Mouse (Mus musculus) neural tube, embryonic 15.5 days (tissue): ENCODE results near the gene Mrpl16. TPM values are rescaled to one million over a fixed set of nuclear protein-coding genes. Genes with fewer than 3 reads are reported as not detected.
A peak's percentile ranks its signal among the peaks of the same experiment; 100 is the strongest.

Experiments
- ATAC-seq: fragments of 200-750 bp; cut with Nextera tagmentation; 2 replicates; pipeline ENCODE4 v1.8.0; 2017; ENCODE audit warnings: mild to moderate bottlenecking, moderate TSS enrichment, moderate library complexity; ENCODE audit not compliant: low FRiP score
- H3K27ac ChIP-seq: fragments of 300-500 bp; sonication (generic); replicated peaks from 2 replicates; pipeline ENCODE4 v1.5.1; 2015; ENCODE audit warnings: mild to moderate bottlenecking, inconsistent platforms
- H3K27me3 ChIP-seq: fragments of 300-500 bp; sonication (generic); replicated peaks from 2 replicates; pipeline ENCODE4 v1.6.1; 2015; ENCODE audit warnings: inconsistent platforms
- H3K36me3 ChIP-seq: fragments of 300-500 bp; sonication (generic); 2 replicates; pipeline ENCODE4 v1.6.1; 2015; ENCODE audit warnings: inconsistent platforms
- H3K4me1 ChIP-seq: fragments of 300-500 bp; sonication (generic); 2 replicates; pipeline ENCODE4 v1.6.1; 2015; ENCODE audit warnings: inconsistent platforms
- H3K4me2 ChIP-seq: fragments of 300-500 bp; sonication (generic); 2 replicates; pipeline ENCODE4 v1.6.1; 2015; ENCODE audit warnings: inconsistent platforms, mild to moderate bottlenecking, moderate library complexity
- H3K4me3 ChIP-seq: fragments of 300-500 bp; sonication (generic); replicated peaks from 2 replicates; pipeline ENCODE4 v1.5.1; 2015; ENCODE audit warnings: mild to moderate bottlenecking, inconsistent platforms
- H3K9ac ChIP-seq: fragments of 300-500 bp; sonication (generic); replicated peaks from 2 replicates; pipeline ENCODE4 v1.6.1; 2015; ENCODE audit warnings: mild to moderate bottlenecking, inconsistent platforms
- H3K9me3 ChIP-seq: fragments of 300-500 bp; sonication (generic); replicated peaks from 2 replicates; pipeline ENCODE4 v1.6.1; 2016; ENCODE audit warnings: inconsistent platforms
- WGBS: fragments of 180-500 bp; shearing (Covaris S2); methylation state at CpG from one replicate; pipeline ENCODE4 v1.1.7; 2015; ENCODE audit warnings: mixed read lengths; 5-methylcytosine and 5-hydroxymethylcytosine counted together
- polyA plus RNA-seq: library from polyadenylated mRNA; unstranded; fragments of >200 nt; fragmentation: Nextera tagmentation; extraction: Ambion mirVana; gene quantifications from 2 replicates; pipeline ENCODE4 v1.2.1, GENCODE M21; 2015

Gene Mrpl16
- polyA plus RNA-seq, 1 experiment from 2014 or later: 43.5 TPM

DNA sequence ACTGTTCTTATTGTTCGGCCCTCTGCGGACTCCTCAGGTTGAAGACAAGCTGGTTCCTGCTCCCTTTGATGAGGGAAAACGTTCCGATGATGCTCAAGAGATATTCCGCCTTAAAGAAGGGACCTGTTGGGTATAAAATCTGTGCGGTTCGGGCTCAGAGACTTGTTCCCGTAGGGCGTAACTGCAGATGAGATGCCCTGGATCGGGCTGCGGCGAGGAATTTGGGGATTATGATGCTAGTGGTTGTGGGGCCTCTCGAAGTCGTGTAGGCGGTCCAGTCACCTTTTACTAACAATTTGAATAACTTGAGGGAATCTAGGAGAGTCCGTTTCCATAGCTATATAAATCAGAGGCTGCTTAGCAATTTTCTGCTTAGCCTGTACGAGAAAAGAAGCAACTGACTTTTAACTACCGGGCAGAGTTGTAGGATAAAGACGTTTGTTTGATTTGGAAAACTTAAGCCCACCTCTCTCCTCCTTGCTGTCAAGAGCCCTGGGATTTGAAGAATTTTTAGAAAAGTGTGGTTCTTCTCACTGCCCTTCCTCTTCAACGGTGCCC, 49.0 kb downstream of the Mrpl16 start, which contains the start of gene Stx3:
Gene Stx3, minus strand, starts transcription at position 261 of the 558 bp plus-strand sequence.
- no peaks in the 10 kb centered on the region for H3K36me3 ChIP-seq
- peak within 1 kb of the TSS; percentile 96 for H3K4me2 ChIP-seq
- H3K4me3 ChIP-seq: peak within 1 kb of the TSS; percentile 77
- peak within 1 kb of the TSS; percentile 74 for H3K9ac ChIP-seq
- no peaks in the 10 kb centered on the region for H3K9me3 ChIP-seq
- no peak within 1 kb of the TSS for H3K27ac ChIP-seq
- peak; percentile 32; the same call in 1 of the 2 replicates for ATAC-seq
- H3K27me3 ChIP-seq: peaks cover 30% of the 10 kb centered on the region
- WGBS: under 1% methylated on average over 20 of the region's 20 CpGs
- H3K4me1 ChIP-seq: peaks cover 26% of the 10 kb centered on the region

DNA sequence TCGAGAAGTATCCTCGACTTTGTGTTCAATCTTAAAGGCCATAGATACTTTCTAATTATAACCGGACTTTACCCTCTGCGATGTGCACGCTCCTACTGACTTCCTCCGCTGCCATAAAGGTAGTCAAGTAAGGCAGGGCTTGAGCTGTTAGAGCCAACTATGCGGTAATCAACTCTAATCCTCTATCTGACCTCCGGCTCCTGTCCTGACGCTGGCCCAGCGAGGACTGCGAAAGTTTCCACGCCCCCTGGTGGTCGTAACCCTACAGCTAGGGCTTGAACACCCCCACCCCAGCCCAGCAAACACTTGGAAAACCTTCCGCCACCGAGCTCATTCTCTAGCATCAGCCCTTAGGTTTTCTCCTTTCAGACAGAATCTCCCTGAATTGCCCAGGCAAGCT, 49.6 kb downstream of the Mrpl16 start:
- Histone ChIP-seq H3K36me3 (no peaks in the 10 kb centered on the region), H3K4me2 (peak overlapping the region; percentile 96), H3K4me1 (peaks cover 26% of the 10 kb centered on the region), H3K27ac (no peak overlapping the region), H3K9ac (peak overlapping the region; percentile 74), H3K4me3 (peak overlapping the region; percentile 77), H3K9me3 (no peaks in the 10 kb centered on the region), H3K27me3 (peaks cover 30% of the 10 kb centered on the region)
- ATAC-seq: peak; percentile 55
- under 1% methylated on average over 15 of the region's 15 CpGs for WGBS

DNA sequence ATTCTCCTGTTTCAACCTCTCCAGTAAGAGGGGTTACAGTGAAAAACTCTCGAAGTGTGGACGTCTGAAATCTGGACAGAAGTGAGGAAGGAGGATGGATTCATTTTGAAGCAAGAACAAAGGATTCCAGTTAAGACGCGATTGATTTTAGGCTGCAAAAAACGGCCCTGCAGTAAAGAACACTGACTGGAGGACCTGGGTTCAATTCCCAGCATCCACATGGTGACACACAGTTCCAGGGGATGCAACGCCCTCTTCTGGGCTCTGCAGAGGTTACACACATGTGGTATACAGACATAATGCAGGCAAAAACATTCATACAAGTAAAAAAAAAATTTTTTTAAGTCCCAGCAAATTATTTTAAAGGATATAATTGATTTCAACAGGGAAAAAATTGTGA, 50.0 kb downstream of the Mrpl16 start:
- peak overlapping the region; percentile 77 for H3K4me3 ChIP-seq
- no peaks in the 10 kb centered on the region for H3K9me3 ChIP-seq
- WGBS: 37% methylated on average over 6 of the region's 6 CpGs
- no peak overlapping the region for H3K27ac ChIP-seq
- H3K4me2 ChIP-seq: peak overlapping the region; percentile 96
- H3K27me3 ChIP-seq: peaks cover 27% of the 10 kb centered on the region
- H3K4me1 ChIP-seq: peaks cover 26% of the 10 kb centered on the region
- no peak for ATAC-seq
- H3K36me3 ChIP-seq: no peaks in the 10 kb centered on the region
- peak overlapping the region; percentile 74; the same call in 1 of the 2 replicates for H3K9ac ChIP-seq

- Histone ChIP-seq H3K9ac (no peak overlapping the region), H3K4me1 (peaks cover 13% of the 10 kb centered on the region), H3K27me3 (peaks cover 10% of the 10 kb centered on the region), H3K36me3 (no peaks in the 10 kb centered on the region), H3K9me3 (no peaks in the 10 kb centered on the region), H3K27ac (no peak overlapping the region), H3K4me3 (no peak overlapping the region), H3K4me2 (no peak overlapping the region)
- no peak for ATAC-seq
- 29% methylated on average over 4 of the region's 4 CpGs for WGBS
Observed at GRCm38 (mm10) chr19:11823346-11824065, 53.3 kb downstream of the Mrpl16 start.

Other genes starting within 250 kb of the Mrpl16 start
- 0.50 TPM in 1 of 2 replicates, not detected in the other for gene Ms4a4d, start 233.6 kb upstream of the Mrpl16 start, polyA plus RNA-seq
- 2.3 and 3.1 TPM in 2 replicates for gene Ms4a6d, start 165.5 kb upstream of the Mrpl16 start, polyA plus RNA-seq
- 0.24 and 0.27 TPM in 2 replicates for gene Ms4a2, start 146.7 kb upstream of the Mrpl16 start, polyA plus RNA-seq
- 0.10 TPM in 1 of 2 replicates, not detected in the other for gene Ms4a3, start 129.5 kb upstream of the Mrpl16 start, polyA plus RNA-seq
- gene Oosp2, start 109.8 kb upstream of the Mrpl16 start, polyA plus RNA-seq: not detected in 2 replicates
- not detected in 2 replicates for gene Oosp1, start 79.2 kb upstream of the Mrpl16 start, polyA plus RNA-seq
- gene Oosp3, start 73.3 kb upstream of the Mrpl16 start, polyA plus RNA-seq: not detected in 2 replicates
- not detected in 2 replicates for gene Gif, start 22.8 kb upstream of the Mrpl16 start, polyA plus RNA-seq
- 12.8 and 14.5 TPM in 2 replicates for gene Stx3, start 49.0 kb downstream of the Mrpl16 start, polyA plus RNA-seq
- not detected in 2 replicates for gene Olfr1417, start 68.8 kb downstream of the Mrpl16 start, polyA plus RNA-seq
- gene Olfr1418, start 90.7 kb downstream of the Mrpl16 start, polyA plus RNA-seq: not detected in 2 replicates
- gene Olfr1419, start 104.7 kb downstream of the Mrpl16 start, polyA plus RNA-seq: not detected in 2 replicates
- gene Olfr1420, start 116.2 kb downstream of the Mrpl16 start, polyA plus RNA-seq: not detected in 2 replicates
- 13.3 and 15.2 TPM in 2 replicates for gene Patl1, start 142.0 kb downstream of the Mrpl16 start, polyA plus RNA-seq
- 3.4 and 3.8 TPM in 2 replicates for gene Osbp, start 195.6 kb downstream of the Mrpl16 start, polyA plus RNA-seq